Mouse (Mus musculus): ENCODE data around the gene Klhdc1. TPM values are rescaled to one million over a fixed set of nuclear protein-coding genes. Genes with fewer than 3 reads are reported as not detected.

Gene Klhdc1
- total and polyA plus RNA-seq, 2 experiments from 2014 or later: 9.7 to 19.1 TPM

- TF ChIP-seq EP300 (IDR thresholded peaks at IDR 0.05; ENCODE audit: low read depth) (no peak), CTCF (IDR thresholded peaks at IDR 0.05; ENCODE audit: low read depth) (peak; percentile 18; the same call in 1 of the 2 replicates)
- H3K4me1 ChIP-seq (ENCODE audit: control insufficient read depth, insufficient read depth): no peaks in the 10 kb centered on the region
- H3K27ac ChIP-seq (ENCODE audit: low read depth): no peak overlapping the region
- H3K9me3 ChIP-seq (replicated peaks; ENCODE audit: control insufficient read depth, low read length): no peaks in the 10 kb centered on the region
- H3K4me2 ChIP-seq (ENCODE audit: low read depth, low read length): no peak overlapping the region
- WGBS: 88% methylated on average over 2 of the region's 2 CpGs
- DNase-seq (ENCODE audit: low spot score) (no peak), ATAC-seq (ENCODE audit: insufficient read depth, low read depth) (no peak)
- H3K4me3 ChIP-seq (ENCODE audit: low read depth, low read length): no peak overlapping the region
- 0 out of 2 replicates have a peak, but pooled peaks cover 12% of the 10 kb centered on the region for H3K36me3 ChIP-seq (replicated peaks; ENCODE audit: control insufficient read depth, insufficient read depth, low read length)
- H3K9ac ChIP-seq (replicated peaks; ENCODE audit: low read depth, low read length): no peak overlapping the region
- no peaks in the 10 kb centered on the region for H3K27me3 ChIP-seq (ENCODE audit: control insufficient read depth, insufficient read depth, low read length)
Measured at GRCm38 (mm10) chr12:69208520-69208919, 32.5 kb upstream of the Klhdc1 start.

DNA sequence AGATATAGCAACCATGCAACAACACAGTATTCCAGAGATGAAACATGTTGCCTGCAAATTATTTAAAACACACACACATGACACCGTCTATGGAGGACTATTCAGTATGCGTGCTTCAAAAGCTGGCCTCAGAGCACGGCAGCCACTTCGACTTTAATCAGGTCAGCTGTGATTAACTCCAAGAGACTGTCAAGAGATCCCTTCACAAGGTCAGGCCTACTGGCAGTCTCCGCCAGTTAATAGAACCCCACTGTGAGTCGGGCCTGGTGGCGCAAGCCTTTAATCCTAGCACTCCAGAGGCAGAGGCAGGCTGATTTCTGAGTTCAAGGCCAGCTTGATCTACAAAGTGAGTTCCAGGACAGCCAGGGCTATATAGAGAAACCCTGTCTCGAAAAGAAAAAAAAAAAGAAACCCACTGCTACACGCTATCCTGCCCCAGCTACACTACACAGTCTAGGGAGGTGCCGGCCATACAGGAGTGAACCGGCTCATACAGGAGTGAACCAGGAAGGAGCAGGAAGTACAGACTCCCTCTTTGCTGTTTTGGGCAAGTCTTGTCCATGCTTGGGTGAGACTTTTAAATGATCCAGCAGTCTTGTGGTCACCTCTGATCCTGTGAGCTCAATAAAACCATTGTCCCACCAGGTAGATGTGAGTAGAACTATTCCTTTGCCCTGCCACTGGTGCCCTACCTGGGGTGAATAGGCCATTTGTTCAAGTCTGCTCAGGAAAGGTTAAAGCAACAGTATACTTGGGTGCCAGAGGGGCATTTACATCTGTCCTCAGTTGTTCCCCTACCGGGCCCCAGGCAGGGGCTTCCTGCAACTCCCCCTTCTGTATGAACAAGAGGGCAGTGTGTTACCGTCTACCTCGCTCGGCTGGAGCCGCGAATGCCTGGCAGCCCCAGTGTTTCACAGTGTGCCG is 30.7 kb upstream of the Klhdc1 start:
- H3K4me2 ChIP-seq (ENCODE audit: low read depth, low read length): no peak overlapping the region
- 0 out of 2 replicates have a peak, but pooled peaks have one; percentile 13 for ATAC-seq (ENCODE audit: insufficient read depth, low read depth)
- TF ChIP-seq EP300 (IDR thresholded peaks at IDR 0.05; ENCODE audit: low read depth) (no peak), CTCF (IDR thresholded peaks at IDR 0.05; ENCODE audit: low read depth) (no peak)
- H3K4me3 ChIP-seq (ENCODE audit: low read depth, low read length): no peak overlapping the region
- 70% methylated on average over 18 of the region's 18 CpGs for WGBS
- H3K9ac ChIP-seq (replicated peaks; ENCODE audit: low read depth, low read length): no peak overlapping the region
- H3K36me3 ChIP-seq (replicated peaks; ENCODE audit: control insufficient read depth, insufficient read depth, low read length): peaks cover 16% of the 10 kb centered on the region; the same call in 1 of the 2 replicates
- no peaks in the 10 kb centered on the region for H3K9me3 ChIP-seq (replicated peaks; ENCODE audit: control insufficient read depth, low read length)
- peak overlapping the region; percentile 27; the same call in 1 of the 2 replicates for H3K27ac ChIP-seq (ENCODE audit: low read depth)
- H3K4me1 ChIP-seq (ENCODE audit: control insufficient read depth, insufficient read depth): no peaks in the 10 kb centered on the region
- H3K27me3 ChIP-seq (ENCODE audit: control insufficient read depth, insufficient read depth, low read length): no peaks in the 10 kb centered on the region
- no peak for DNase-seq (ENCODE audit: low spot score)

DNA sequence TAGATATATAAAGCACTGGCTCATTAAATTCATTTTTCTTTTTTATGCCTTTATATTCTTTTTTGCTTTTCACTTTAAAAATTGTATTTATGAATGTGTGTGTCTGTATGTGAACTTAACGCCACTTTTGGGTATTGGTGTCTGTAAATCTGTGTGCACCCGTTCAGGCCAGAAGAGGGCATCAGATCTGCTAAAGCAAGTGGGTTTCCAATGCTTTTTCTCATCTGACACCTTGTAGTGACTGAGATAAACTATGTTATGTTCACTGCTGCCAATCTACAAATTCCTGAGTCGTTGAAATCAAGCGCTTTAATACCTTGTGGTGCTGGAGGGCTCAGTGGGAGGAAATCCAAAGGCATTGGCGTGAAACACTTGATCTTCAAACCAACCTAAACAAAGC is 29.9 kb upstream of the Klhdc1 start:
- peak; percentile 78 for DNase-seq (ENCODE audit: low spot score)

GRCm38 (mm10) chr12:69213186-69213777 is 27.7 kb upstream of the Klhdc1 start:
- ATAC-seq (ENCODE audit: insufficient read depth, low read depth): no peak
- no peak overlapping the region for H3K9ac ChIP-seq (replicated peaks; ENCODE audit: low read depth, low read length)
- TF ChIP-seq EP300 (IDR thresholded peaks at IDR 0.05; ENCODE audit: low read depth) (no peak), CTCF (IDR thresholded peaks at IDR 0.05; ENCODE audit: low read depth) (no peak)
- H3K27me3 ChIP-seq (ENCODE audit: control insufficient read depth, insufficient read depth, low read length): no peaks in the 10 kb centered on the region
- no peaks in the 10 kb centered on the region for H3K4me1 ChIP-seq (ENCODE audit: control insufficient read depth, insufficient read depth)
- DNase-seq (ENCODE audit: low spot score): no peak
- no peak overlapping the region for H3K4me3 ChIP-seq (ENCODE audit: low read depth, low read length)
- no peak overlapping the region for H3K4me2 ChIP-seq (ENCODE audit: low read depth, low read length)
- peaks cover 12% of the 10 kb centered on the region; the same call in 1 of the 2 replicates for H3K36me3 ChIP-seq (replicated peaks; ENCODE audit: control insufficient read depth, insufficient read depth, low read length)
- WGBS: 90% methylated on average over 13 of the region's 13 CpGs
- no peaks in the 10 kb centered on the region for H3K9me3 ChIP-seq (replicated peaks; ENCODE audit: control insufficient read depth, low read length)
- no peak overlapping the region for H3K27ac ChIP-seq (ENCODE audit: low read depth)

More for the DNA sequence above, 29.9 kb upstream of the Klhdc1 start:
- Histone ChIP-seq H3K36me3 (replicated peaks; ENCODE audit: control insufficient read depth, insufficient read depth, low read length) (peaks cover 16% of the 10 kb centered on the region; the same call in 1 of the 2 replicates), H3K9ac (replicated peaks; ENCODE audit: low read depth, low read length) (no peak overlapping the region), H3K4me2 (ENCODE audit: low read depth, low read length) (peak overlapping the region; percentile 10; the same call in 1 of the 2 replicates), H3K4me1 (ENCODE audit: control insufficient read depth, insufficient read depth) (no peaks in the 10 kb centered on the region), H3K9me3 (replicated peaks; ENCODE audit: control insufficient read depth, low read length) (no peaks in the 10 kb centered on the region), H3K27ac (ENCODE audit: low read depth) (peak overlapping the region; percentile 51; the same call in 1 of the 2 replicates), H3K4me3 (ENCODE audit: low read depth, low read length) (no peak overlapping the region), H3K27me3 (ENCODE audit: control insufficient read depth, insufficient read depth, low read length) (no peaks in the 10 kb centered on the region)
- no peak for TF ChIP-seq EP300 (IDR thresholded peaks at IDR 0.05; ENCODE audit: low read depth)
- peak; percentile 54 for TF ChIP-seq CTCF (IDR thresholded peaks at IDR 0.05; ENCODE audit: low read depth)
- 39% methylated on average over 5 of the region's 5 CpGs for WGBS
- peak; percentile 67; the same call in 1 of the 2 replicates for ATAC-seq (ENCODE audit: insufficient read depth, low read depth)

DNA sequence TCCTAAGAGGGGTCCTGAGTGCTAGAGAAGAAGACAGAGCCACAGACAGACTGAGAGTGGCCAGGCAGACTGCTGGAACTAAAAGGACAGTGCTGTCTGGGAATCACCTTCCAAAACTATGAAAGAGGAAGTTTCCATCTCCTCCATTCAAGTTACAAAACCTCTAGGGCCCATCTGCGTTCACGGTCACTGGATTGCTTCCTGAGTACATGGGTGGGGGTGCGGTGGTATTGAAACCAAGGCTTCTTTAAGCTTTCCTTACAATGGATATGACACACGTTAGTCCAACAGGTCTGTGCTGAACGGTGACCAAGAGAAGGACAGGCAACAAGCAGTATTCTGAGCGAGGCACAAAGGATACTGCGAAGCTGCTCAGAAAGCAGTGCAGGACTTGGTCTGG is 26.6 kb upstream of the Klhdc1 start:
- H3K36me3 ChIP-seq (replicated peaks; ENCODE audit: control insufficient read depth, insufficient read depth, low read length): peaks cover 13% of the 10 kb centered on the region; the same call in 1 of the 2 replicates
- no peaks in the 10 kb centered on the region for H3K9me3 ChIP-seq (replicated peaks; ENCODE audit: control insufficient read depth, low read length)
- DNase-seq (ENCODE audit: low spot score) (no peak), ATAC-seq (ENCODE audit: insufficient read depth, low read depth) (no peak)
- no peak overlapping the region for H3K9ac ChIP-seq (replicated peaks; ENCODE audit: low read depth, low read length)
- no peaks in the 10 kb centered on the region for H3K4me1 ChIP-seq (ENCODE audit: control insufficient read depth, insufficient read depth)
- 91% methylated on average over 7 of the region's 7 CpGs for WGBS
- H3K27me3 ChIP-seq (ENCODE audit: control insufficient read depth, insufficient read depth, low read length): no peaks in the 10 kb centered on the region
- no peak overlapping the region for H3K4me3 ChIP-seq (ENCODE audit: low read depth, low read length)
- H3K27ac ChIP-seq (ENCODE audit: low read depth): no peak overlapping the region
- H3K4me2 ChIP-seq (ENCODE audit: low read depth, low read length): no peak overlapping the region
- TF ChIP-seq EP300 (IDR thresholded peaks at IDR 0.05; ENCODE audit: low read depth): no peak
- no peak for TF ChIP-seq CTCF (IDR thresholded peaks at IDR 0.05; ENCODE audit: low read depth)

All from heart, postnatal 0 days (tissue).